Mouse (Mus musculus) E14TG2a.4 (cell line): Measurements from ENCODE around the gene Tcf15.

ENCODE experiments used
- H3K27me3 ChIP-seq: 2 replicates; pipeline ENCODE4 v1.6.1; 2014; ENCODE audit warnings: low read length, control low read depth; ENCODE audit not compliant: insufficient read depth
- H3K36me3 ChIP-seq: 2 replicates; pipeline ENCODE4 v1.6.1; 2014; ENCODE audit warnings: low read length, control low read depth; ENCODE audit not compliant: insufficient read depth
- H3K4me1 ChIP-seq: replicated peaks from 2 replicates; pipeline ENCODE4 v1.6.1; 2014; ENCODE audit warnings: low read depth, low read length, control low read depth
- H3K4me3 ChIP-seq: replicated peaks from 2 replicates; pipeline ENCODE4 v1.5.1; 2014; ENCODE audit warnings: mild to moderate bottlenecking, low read length
- H3K9me3 ChIP-seq: 2 replicates; pipeline ENCODE4 v1.6.1; 2014; ENCODE audit warnings: low read length, control low read depth
- CTCF ChIP-seq: conservative IDR thresholded peaks from 2 replicates; pipeline ENCODE4 v1.5.1; 2014; ENCODE audit warnings: low read length
- NANOG ChIP-seq: IDR thresholded peaks from 2 replicates; pipeline ENCODE4 v1.6.1; 2014; ENCODE audit warnings: borderline replicate concordance, low read length, mixed read lengths
- POU5F1 ChIP-seq: IDR thresholded peaks from 2 replicates; pipeline ENCODE4 v1.6.1; 2014; ENCODE audit warnings: low read length, borderline replicate concordance

Gene Tcf15

DNA sequence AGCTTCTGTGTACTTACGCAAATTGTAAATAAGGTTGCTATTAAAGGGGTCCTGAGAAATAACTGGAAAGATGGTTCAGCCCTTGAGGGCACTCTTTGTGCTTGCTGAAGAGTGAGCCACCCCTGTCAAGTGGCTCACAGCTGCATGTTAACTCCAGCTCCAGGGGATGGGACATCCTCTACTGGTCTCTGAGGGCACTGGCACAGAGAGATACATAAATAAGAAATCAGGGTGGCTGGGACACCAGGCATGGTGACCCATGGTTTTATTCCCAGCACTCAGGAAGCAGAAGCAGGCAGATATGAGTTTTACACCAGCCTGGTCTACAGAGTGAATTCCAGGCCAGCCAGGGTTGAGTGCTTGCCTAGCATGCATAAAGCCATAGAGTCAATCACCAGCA lies 26.0 kb downstream of the Tcf15 start:
- TF ChIP-seq CTCF (no peak), NANOG (no peak), POU5F1 (no peak)
- Histone ChIP-seq H3K36me3 (peaks cover 7% of the 10 kb centered on the region), H3K4me3 (no peak overlapping the region), H3K4me1 (peaks cover 34% of the 10 kb centered on the region), H3K27me3 (no peaks in the 10 kb centered on the region), H3K9me3 (peaks cover 11% of the 10 kb centered on the region)

DNA sequence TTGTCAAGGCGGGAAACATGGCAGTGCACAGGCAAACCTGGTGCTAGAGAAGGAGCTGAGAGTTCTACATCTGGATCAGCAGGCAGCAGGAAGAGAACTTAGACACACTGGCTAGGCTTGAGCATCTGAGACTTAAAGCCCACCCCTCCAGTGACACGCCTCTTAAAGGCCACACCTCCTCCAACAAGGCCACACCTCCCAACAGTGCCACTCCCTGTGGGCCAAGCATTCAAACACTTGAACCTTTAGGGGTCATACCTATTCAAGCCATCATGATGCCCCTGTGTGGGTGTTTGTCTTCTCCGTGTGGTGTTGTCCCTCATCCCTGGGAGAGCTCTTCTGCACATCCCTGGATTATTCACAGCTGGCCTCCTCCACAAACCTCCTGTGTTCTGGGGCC lies 31.5 kb downstream of the Tcf15 start:
- Histone ChIP-seq H3K4me1 (peaks cover 38% of the 10 kb centered on the region), H3K9me3 (peaks cover 20% of the 10 kb centered on the region), H3K4me3 (no peak overlapping the region), H3K36me3 (peaks cover 26% of the 10 kb centered on the region), H3K27me3 (no peaks in the 10 kb centered on the region)
- TF ChIP-seq CTCF (no peak), NANOG (no peak), POU5F1 (no peak)

DNA sequence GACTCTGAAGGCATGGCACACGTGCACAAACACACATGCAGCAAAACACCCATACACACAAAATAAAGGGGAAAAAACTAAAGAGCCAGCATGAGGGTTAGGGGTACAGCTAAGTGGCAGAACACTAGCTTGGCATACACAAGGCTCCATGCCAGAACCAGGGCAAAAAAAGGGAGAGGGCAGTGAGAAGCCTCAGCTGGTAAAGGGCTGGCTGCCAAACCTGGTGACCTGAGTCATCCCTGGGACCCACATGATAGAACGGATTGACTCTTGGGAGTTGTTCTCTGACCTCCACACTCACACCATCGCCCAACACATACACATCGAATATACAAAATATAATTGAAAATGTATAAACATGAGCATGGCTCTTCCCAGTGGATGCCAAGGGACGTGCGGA lies 33.3 kb downstream of the Tcf15 start:
- Histone ChIP-seq H3K9me3 (peaks cover 20% of the 10 kb centered on the region), H3K4me3 (peak overlapping the region; percentile 84), H3K4me1 (peaks cover 43% of the 10 kb centered on the region), H3K36me3 (peaks cover 44% of the 10 kb centered on the region), H3K27me3 (no peaks in the 10 kb centered on the region)
- no peak for TF ChIP-seq CTCF
- no peak for TF ChIP-seq NANOG
- no peak for TF ChIP-seq POU5F1

DNA sequence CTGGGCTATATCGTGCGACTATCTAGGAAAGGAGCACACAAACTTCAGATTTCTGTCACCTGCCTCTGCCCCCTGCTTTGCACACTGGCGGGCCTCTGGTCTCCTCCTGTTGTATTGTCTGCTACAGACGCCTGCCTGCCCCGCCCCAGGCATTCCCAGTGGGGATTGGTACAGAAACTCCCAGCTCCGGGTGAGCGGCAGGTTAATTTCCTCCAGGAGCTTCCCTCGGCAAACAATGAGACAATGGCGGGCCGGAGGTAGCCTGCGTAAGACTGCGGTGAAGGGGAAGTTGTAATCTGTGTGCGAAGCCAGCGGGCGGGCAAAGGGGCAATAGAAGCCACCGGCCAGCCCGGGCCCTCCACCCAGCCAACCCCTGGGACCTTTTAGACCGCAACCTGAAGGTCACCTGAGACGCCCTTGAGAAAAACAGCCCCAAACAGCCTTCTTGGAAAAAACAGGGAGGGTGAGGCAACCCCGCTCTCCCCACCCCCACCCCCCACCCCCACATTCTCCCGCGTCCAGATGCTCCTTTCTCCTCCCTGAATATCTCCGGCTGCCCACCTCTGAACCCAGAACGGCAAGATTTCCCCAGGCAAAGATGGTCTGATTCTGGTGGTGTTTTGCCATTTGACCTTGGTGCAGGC lies 33.9 kb downstream of the Tcf15 start:
- H3K36me3 ChIP-seq, result peaks cover 50% of the 10 kb centered on the region
- no peak for TF ChIP-seq POU5F1
- TF ChIP-seq CTCF, result no peak
- TF ChIP-seq NANOG, result no peak
- no peaks in the 10 kb centered on the region for H3K27me3 ChIP-seq
- H3K9me3 ChIP-seq, result peaks cover 20% of the 10 kb centered on the region
- peak overlapping the region; percentile 84 for H3K4me3 ChIP-seq
- H3K4me1 ChIP-seq, result peaks cover 43% of the 10 kb centered on the region

DNA sequence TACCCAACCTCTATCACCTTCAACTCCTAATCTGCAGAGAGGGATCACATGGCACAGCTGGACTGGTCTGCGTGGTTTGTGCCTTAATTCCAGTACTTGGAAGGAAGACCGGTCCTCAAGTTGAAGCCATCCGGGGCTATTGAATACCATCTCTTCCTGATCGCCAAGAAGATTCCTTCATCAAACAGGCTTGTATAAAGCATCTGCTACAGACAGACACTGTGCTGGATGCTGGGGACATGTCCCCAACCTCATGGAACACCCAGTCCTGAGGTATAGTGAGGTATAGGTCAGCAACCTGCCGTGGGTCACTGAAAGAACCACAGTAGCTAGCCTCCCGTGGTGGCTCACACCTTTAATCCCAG lies 34.4 kb downstream of the Tcf15 start:
- peaks cover 55% of the 10 kb centered on the region for H3K36me3 ChIP-seq
- H3K4me3 ChIP-seq, result peak overlapping the region; percentile 84
- H3K27me3 ChIP-seq, result no peaks in the 10 kb centered on the region
- H3K4me1 ChIP-seq, result peaks cover 45% of the 10 kb centered on the region
- TF ChIP-seq POU5F1, result no peak
- no peak for TF ChIP-seq CTCF
- no peak for TF ChIP-seq NANOG
- H3K9me3 ChIP-seq, result peaks cover 20% of the 10 kb centered on the region

DNA sequence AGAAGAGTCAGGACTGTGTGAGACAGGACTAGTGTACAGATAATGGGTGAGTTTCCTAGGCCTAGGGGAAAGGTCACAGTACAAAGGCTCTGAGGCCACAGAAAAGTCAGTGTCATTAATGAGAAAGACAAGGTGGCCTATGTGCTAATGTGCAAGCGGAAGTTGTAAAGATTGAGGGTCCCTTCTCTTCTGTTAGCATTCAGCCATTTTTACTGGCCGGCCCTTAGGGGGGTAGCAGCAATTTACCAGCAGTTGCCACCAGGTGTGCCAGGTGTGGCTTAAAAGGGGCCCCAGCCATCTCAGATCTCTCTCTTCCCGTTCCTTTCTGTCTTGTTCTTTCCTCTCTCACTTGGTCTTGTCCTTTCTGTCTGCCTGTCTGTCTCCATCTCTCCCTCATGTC lies 35.0 kb downstream of the Tcf15 start:
- Histone ChIP-seq H3K4me1 (peaks cover 50% of the 10 kb centered on the region), H3K36me3 (peaks cover 61% of the 10 kb centered on the region), H3K4me3 (peak overlapping the region; percentile 84), H3K9me3 (peaks cover 17% of the 10 kb centered on the region), H3K27me3 (no peaks in the 10 kb centered on the region)
- TF ChIP-seq POU5F1 (no peak), NANOG (no peak), CTCF (no peak)

DNA sequence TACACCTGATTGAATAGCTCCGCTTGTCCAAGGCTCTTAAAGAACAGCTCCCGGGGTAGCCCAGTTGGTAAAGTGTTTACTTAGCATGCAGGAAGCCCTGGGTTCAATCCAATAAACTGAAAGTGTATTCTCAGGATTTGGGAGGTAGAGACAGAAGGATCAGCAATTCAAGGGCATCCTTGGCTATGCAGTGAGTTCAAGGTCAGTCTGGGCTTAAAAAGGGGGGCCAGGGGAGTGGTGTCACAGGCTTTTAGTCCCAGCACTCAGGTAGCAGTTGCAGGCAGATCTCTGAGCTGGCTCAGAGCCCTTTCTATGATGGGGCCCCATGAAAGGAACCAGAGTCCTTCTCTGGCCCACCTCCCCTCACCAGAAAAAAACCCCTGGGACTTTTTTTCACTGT lies 35.9 kb downstream of the Tcf15 start:
- H3K4me1 ChIP-seq, result peaks cover 59% of the 10 kb centered on the region
- peaks cover 9% of the 10 kb centered on the region for H3K9me3 ChIP-seq
- peak overlapping the region; percentile 84 for H3K4me3 ChIP-seq
- no peaks in the 10 kb centered on the region for H3K27me3 ChIP-seq
- peaks cover 64% of the 10 kb centered on the region for H3K36me3 ChIP-seq
- TF ChIP-seq POU5F1 (no peak), NANOG (no peak), CTCF (no peak)

DNA sequence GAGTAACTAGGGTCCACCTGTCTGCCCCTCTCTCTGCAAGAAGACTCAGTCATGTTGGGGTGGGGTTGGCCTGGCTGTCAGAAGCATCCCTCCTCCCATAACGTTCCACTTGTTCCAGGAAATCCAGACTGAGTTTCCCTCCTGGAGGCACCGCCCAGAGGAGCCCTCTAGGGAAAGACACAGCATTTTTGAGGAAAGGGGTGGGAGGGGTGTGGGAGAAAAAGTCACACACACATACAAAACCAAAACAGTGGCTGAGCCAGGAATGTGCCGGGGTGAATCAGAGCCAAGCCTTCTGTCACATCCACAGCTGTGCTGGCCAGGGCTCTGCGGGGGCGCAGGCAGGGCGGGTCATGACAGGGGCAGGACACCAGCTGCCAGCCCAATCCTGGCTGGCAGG lies 37.0 kb downstream of the Tcf15 start:
- peak overlapping the region; percentile 84 for H3K4me3 ChIP-seq
- H3K27me3 ChIP-seq, result no peaks in the 10 kb centered on the region
- no peak for TF ChIP-seq NANOG
- TF ChIP-seq CTCF, result no peak
- no peak for TF ChIP-seq POU5F1

DNA sequence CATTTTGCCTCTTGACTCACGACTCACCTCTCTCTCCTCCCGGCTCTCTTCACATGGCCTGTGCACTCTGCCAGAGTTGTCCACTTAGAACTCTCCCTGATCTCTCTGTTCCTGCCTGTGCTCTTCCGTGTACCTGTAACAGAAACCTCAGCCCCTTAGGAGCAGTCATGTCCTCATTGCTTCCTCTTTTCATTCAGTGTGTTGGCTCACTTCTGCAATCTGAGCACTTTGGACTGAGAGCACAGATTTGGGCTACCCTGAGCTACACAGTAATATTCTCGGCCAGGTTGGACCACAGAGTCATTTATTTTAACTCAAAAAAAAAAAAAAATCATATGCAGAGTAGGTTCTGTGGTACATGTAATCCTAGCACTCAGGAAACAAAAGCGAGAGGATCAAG lies 43.8 kb downstream of the Tcf15 start:
- H3K36me3 ChIP-seq, result peaks cover 45% of the 10 kb centered on the region
- H3K9me3 ChIP-seq, result no peaks in the 10 kb centered on the region
- no peaks in the 10 kb centered on the region for H3K27me3 ChIP-seq
- H3K4me1 ChIP-seq, result peaks cover 73% of the 10 kb centered on the region
- no peak overlapping the region for H3K4me3 ChIP-seq
- TF ChIP-seq CTCF, result no peak
- no peak for TF ChIP-seq NANOG
- TF ChIP-seq POU5F1, result no peak

More for the DNA sequence above, 37.0 kb downstream of the Tcf15 start:
- Histone ChIP-seq H3K36me3 (peaks cover 64% of the 10 kb centered on the region), H3K9me3 (no peaks in the 10 kb centered on the region), H3K4me1 (peaks cover 61% of the 10 kb centered on the region)
